Mouse (Mus musculus) myocyte (in vitro differentiated cells): ENCODE results near the gene Erf.

Experiments
- CEBPB ChIP-seq: IDR thresholded peaks from 2 replicates; pipeline ENCODE4 v1.6.1; 2011; ENCODE audit warnings: mild to moderate bottlenecking, moderate library complexity; ENCODE audit not compliant: poor library complexity, insufficient read depth, severe bottlenecking
- E2F4 ChIP-seq: IDR thresholded peaks from one replicate; pipeline ENCODE4 v1.6.1; 2011; ENCODE audit warnings: mild to moderate bottlenecking, control low read depth, moderate library complexity; ENCODE audit not compliant: insufficient read depth
- MAX ChIP-seq: IDR thresholded peaks from one replicate; pipeline ENCODE4 v1.6.1; 2011; ENCODE audit warnings: low read depth, mild to moderate bottlenecking, control low read depth
- MYOD1 ChIP-seq, 3 experiments: IDR thresholded peaks; one replicate each; pipeline ENCODE4 v1.6.1; 2011; ENCODE audit warnings: control low read depth in 2 of 3, low read depth in 2 of 3, mild to moderate bottlenecking in 2 of 3, moderate library complexity in 1 of 3; ENCODE audit not compliant: insufficient read length in 2 of 3, control insufficient read depth in 1 of 3
- MYOG ChIP-seq, 3 experiments: IDR thresholded peaks; one replicate each; pipeline ENCODE4 v1.6.1; 2011; ENCODE audit warnings: control low read depth in 2 of 3, low read depth in 2 of 3, mild to moderate bottlenecking in 2 of 3; ENCODE audit not compliant: insufficient read length in 2 of 3, control insufficient read depth in 1 of 3, insufficient read depth in 1 of 3
- POLR2A ChIP-seq: IDR thresholded peaks from one replicate; pipeline ENCODE4 v1.6.1; 2011; ENCODE audit warnings: low read depth, mild to moderate bottlenecking, control low read depth, moderate library complexity; ENCODE audit not compliant: insufficient read length
- POLR2AphosphoS2 ChIP-seq: IDR thresholded peaks from one replicate; pipeline ENCODE4 v1.6.1; 2011; ENCODE audit warnings: low read depth, control low read depth; ENCODE audit not compliant: insufficient read length
- REST ChIP-seq: IDR thresholded peaks from one replicate; pipeline ENCODE4 v1.6.1; 2011; ENCODE audit warnings: mild to moderate bottlenecking, control low read depth, moderate library complexity; ENCODE audit not compliant: insufficient read depth, insufficient read length
- SRF ChIP-seq: IDR thresholded peaks from one replicate; pipeline ENCODE4 v1.6.1; 2011; ENCODE audit warnings: low read depth; ENCODE audit not compliant: control insufficient read depth, insufficient read length
- TCF12 ChIP-seq: IDR thresholded peaks from one replicate; pipeline ENCODE4 v1.6.1; 2011; ENCODE audit warnings: mild to moderate bottlenecking, control low read depth; ENCODE audit not compliant: poor library complexity, insufficient read depth, severe bottlenecking
- TCF3 ChIP-seq: IDR thresholded peaks from one replicate; pipeline ENCODE4 v1.6.1; 2011; ENCODE audit warnings: low read depth, control low read depth; ENCODE audit not compliant: insufficient read length
- USF1 ChIP-seq: IDR thresholded peaks from one replicate; pipeline ENCODE4 v1.6.1; 2011; ENCODE audit warnings: low read depth, mild to moderate bottlenecking, control low read depth, moderate library complexity

GRCm38 (mm10) chr7:25214172-25214571, 36.4 kb downstream of the Erf start:
- TF ChIP-seq POLR2A = no peak
- TF ChIP-seq SRF = no peak
- no peak for TF ChIP-seq E2F4
- no peak for TF ChIP-seq USF1
- no peak for TF ChIP-seq MYOD1 (IDR thresholded peaks at IDR 0.05; ENCODE audit: control insufficient read depth in 1 of 3, insufficient read length in 2 of 3, low read depth in 2 of 3)
- no peak for TF ChIP-seq TCF12
- no peak for TF ChIP-seq MAX
- no peak for TF ChIP-seq POLR2AphosphoS2
- no peak for TF ChIP-seq MYOG (IDR thresholded peaks at IDR 0.05; ENCODE audit: control insufficient read depth in 1 of 3, insufficient read depth in 1 of 3, insufficient read length in 2 of 3, low read depth in 2 of 3)
- no peak for TF ChIP-seq TCF3
- no peak for TF ChIP-seq CEBPB
- no peak for TF ChIP-seq REST
